Mouse (Mus musculus) lung, embryonic 16.5 days (tissue): ENCODE data around the gene Gcg. TPM values are rescaled to one million over a fixed set of nuclear protein-coding genes. Genes with fewer than 3 reads are reported as not detected.

ENCODE experiments used
- ATAC-seq: fragments of 200-750 bp; cut with Nextera tagmentation; 2 replicates; pipeline ENCODE4 v1.8.0; 2017; ENCODE audit warnings: low read depth, mild to moderate bottlenecking, moderate library complexity
- H3K27ac ChIP-seq: fragments of 300-500 bp; sonication (generic); 2 replicates; pipeline ENCODE4 v1.5.1; 2014; ENCODE audit warnings: mild to moderate bottlenecking, control low read depth, low read length
- H3K27me3 ChIP-seq: fragments of 300-500 bp; sonication (generic); 2 replicates; pipeline ENCODE4 v1.6.1; 2014; ENCODE audit warnings: low read depth, low read length, mixed read lengths; ENCODE audit not compliant: control insufficient read depth, insufficient read depth
- H3K36me3 ChIP-seq: fragments of 300-500 bp; sonication (generic); 2 replicates; pipeline ENCODE4 v1.6.1; 2014; ENCODE audit warnings: low read length; ENCODE audit not compliant: control insufficient read depth, insufficient read depth
- H3K4me1 ChIP-seq: fragments of 300-500 bp; sonication (generic); replicated peaks from 2 replicates; pipeline ENCODE4 v1.6.1; 2014; ENCODE audit warnings: low read length, mixed read lengths; ENCODE audit not compliant: control insufficient read depth, insufficient read depth
- H3K4me2 ChIP-seq: fragments of 300-500 bp; sonication (generic); 2 replicates; pipeline ENCODE4 v1.6.1; 2014; ENCODE audit warnings: low read depth, low read length, control low read depth
- H3K4me3 ChIP-seq: fragments of 300-500 bp; sonication (generic); 2 replicates; pipeline ENCODE4 v1.5.1; 2014; ENCODE audit warnings: mild to moderate bottlenecking, low read length, control low read depth
- H3K9ac ChIP-seq: fragments of 300-500 bp; sonication (generic); 2 replicates; pipeline ENCODE4 v1.6.1; 2014; ENCODE audit warnings: low read length, control low read depth
- H3K9me3 ChIP-seq: fragments of 300-500 bp; sonication (generic); 2 replicates; pipeline ENCODE4 v1.6.1; 2016; ENCODE audit warnings: low read length; ENCODE audit not compliant: control insufficient read depth
- WGBS: fragments of 180-500 bp; shearing (Covaris S2); extraction: QIAGEN DNeasy Blood & Tissue Kit; methylation state at CpG from one replicate; pipeline ENCODE4 v1.1.7; 2014; 5-methylcytosine and 5-hydroxymethylcytosine counted together
- polyA plus RNA-seq: library from polyadenylated mRNA; unstranded; fragments of >200 nt; fragmentation: Nextera tagmentation; extraction: Ambion mirVana; gene quantifications from 2 replicates; pipeline ENCODE4 v1.2.1, GENCODE M21; 2015

Gene Gcg
- polyA plus RNA-seq, 1 experiment from 2014 or later, result not detected

GRCm38 (mm10) chr2:62502516-62502915 is 19.1 kb upstream of the Gcg start:
- Histone ChIP-seq H3K4me2 (no peak overlapping the region), H3K9ac (no peak overlapping the region), H3K4me1 (no peaks in the 10 kb centered on the region), H3K27ac (no peak overlapping the region), H3K4me3 (no peak overlapping the region), H3K27me3 (no peaks in the 10 kb centered on the region), H3K9me3 (no peaks in the 10 kb centered on the region), H3K36me3 (no peaks in the 10 kb centered on the region)
- ATAC-seq, result no peak
- 68% methylated on average over 4 of the region's 4 CpGs for WGBS

DNA sequence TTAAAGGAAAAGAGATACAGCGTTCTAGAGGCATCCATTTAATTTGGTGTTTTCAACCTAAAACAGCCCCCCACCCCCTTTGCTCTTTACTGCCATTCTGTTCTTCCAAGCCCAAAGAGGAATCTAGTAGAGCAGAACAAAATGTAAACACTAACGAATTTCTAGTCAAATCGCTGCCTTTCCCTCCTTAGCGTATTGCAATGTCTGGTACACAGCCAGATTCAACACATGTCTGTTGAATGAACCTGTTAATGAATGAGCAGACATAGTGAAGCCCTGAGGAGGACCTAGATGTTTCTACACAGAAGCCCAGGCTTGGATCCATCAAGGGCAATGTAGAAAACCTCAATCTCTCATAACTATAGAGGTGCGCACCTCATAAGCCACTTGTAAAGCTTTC is 15.4 kb upstream of the Gcg start:
- no peak for ATAC-seq
- H3K9ac ChIP-seq, result no peak overlapping the region
- 73% methylated on average over 5 of the region's 5 CpGs for WGBS
- H3K27me3 ChIP-seq, result no peaks in the 10 kb centered on the region
- no peak overlapping the region for H3K4me3 ChIP-seq
- no peaks in the 10 kb centered on the region for H3K36me3 ChIP-seq
- no peaks in the 10 kb centered on the region for H3K4me1 ChIP-seq
- no peak overlapping the region for H3K4me2 ChIP-seq
- H3K27ac ChIP-seq, result no peak overlapping the region
- H3K9me3 ChIP-seq, result no peaks in the 10 kb centered on the region

- WGBS, result 91% methylated on average over 4 of the region's 4 CpGs
- H3K9ac ChIP-seq, result no peak overlapping the region
- no peaks in the 10 kb centered on the region for H3K4me1 ChIP-seq
- H3K9me3 ChIP-seq, result no peaks in the 10 kb centered on the region
- ATAC-seq, result no peak
- no peak overlapping the region for H3K4me2 ChIP-seq
- no peaks in the 10 kb centered on the region for H3K36me3 ChIP-seq
- H3K27ac ChIP-seq, result no peak overlapping the region
- no peak overlapping the region for H3K4me3 ChIP-seq
- no peaks in the 10 kb centered on the region for H3K27me3 ChIP-seq
Measured at GRCm38 (mm10) chr2:62498086-62498485, 14.6 kb upstream of the Gcg start.

- no peak overlapping the region for H3K9ac ChIP-seq
- H3K36me3 ChIP-seq, result no peaks in the 10 kb centered on the region
- H3K27ac ChIP-seq, result no peak overlapping the region
- H3K27me3 ChIP-seq, result no peaks in the 10 kb centered on the region
- 78% methylated on average over 5 of the region's 5 CpGs for WGBS
- H3K4me1 ChIP-seq, result no peaks in the 10 kb centered on the region
- H3K4me2 ChIP-seq, result no peak overlapping the region
- no peak overlapping the region for H3K4me3 ChIP-seq
- ATAC-seq, result no peak
- no peaks in the 10 kb centered on the region for H3K9me3 ChIP-seq
Measured at GRCm38 (mm10) chr2:62497333-62498002, 14.0 kb upstream of the Gcg start.

DNA sequence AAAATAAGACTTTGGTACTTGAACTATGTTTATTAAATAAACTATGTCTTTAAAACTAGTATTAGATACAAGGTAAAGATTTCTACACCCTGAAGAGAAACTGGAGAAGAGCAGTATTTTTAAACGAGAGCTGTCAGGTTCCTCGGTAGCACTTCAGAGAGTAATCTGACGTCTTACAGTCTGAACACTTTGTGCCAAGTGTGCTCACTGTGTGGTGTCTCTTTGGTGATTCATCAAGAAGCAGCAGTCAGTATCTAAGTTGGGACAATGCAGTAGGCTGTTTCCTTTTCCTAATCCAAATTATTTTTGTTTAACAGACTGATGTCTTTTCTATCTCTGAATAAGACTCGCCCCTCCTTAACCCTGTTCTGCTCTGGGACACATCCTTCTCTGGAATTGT is 12.0 kb upstream of the Gcg start:
- H3K9ac ChIP-seq, result no peak overlapping the region
- WGBS, result 52% methylated on average over 4 of the region's 4 CpGs

DNA sequence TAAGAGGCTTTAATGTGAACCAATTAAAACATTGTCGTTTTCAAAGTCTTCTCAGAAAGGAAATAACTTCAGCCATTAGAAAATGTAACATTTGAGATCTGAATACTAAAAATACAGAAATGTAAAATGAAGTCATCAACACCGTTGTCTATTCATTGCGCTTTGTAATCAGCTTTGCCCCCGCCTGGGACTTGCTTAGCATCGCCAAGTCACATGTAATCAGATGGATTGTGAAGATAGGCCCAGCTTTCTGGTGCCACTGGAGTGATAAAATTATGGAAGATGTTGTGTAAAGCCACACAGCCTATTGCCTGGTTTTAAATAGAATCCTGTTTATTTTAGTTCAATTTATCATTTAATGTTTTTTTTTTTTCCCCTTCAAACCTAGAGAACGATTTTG is 6.4 kb upstream of the Gcg start:
- H3K27ac ChIP-seq, result no peak overlapping the region
- 79% methylated on average over 6 of the region's 6 CpGs for WGBS
- no peak for ATAC-seq
- no peak overlapping the region for H3K4me3 ChIP-seq
- H3K36me3 ChIP-seq, result no peaks in the 10 kb centered on the region
- no peak overlapping the region for H3K4me2 ChIP-seq
- H3K9ac ChIP-seq, result no peak overlapping the region
- no peaks in the 10 kb centered on the region for H3K27me3 ChIP-seq
- H3K4me1 ChIP-seq, result no peaks in the 10 kb centered on the region
- H3K9me3 ChIP-seq, result no peaks in the 10 kb centered on the region

More for the DNA sequence above, 12.0 kb upstream of the Gcg start:
- H3K4me1 ChIP-seq, result no peaks in the 10 kb centered on the region
- no peak for ATAC-seq
- no peaks in the 10 kb centered on the region for H3K27me3 ChIP-seq
- H3K36me3 ChIP-seq, result no peaks in the 10 kb centered on the region
- H3K4me2 ChIP-seq, result no peak overlapping the region
- H3K27ac ChIP-seq, result no peak overlapping the region
- no peaks in the 10 kb centered on the region for H3K9me3 ChIP-seq
- H3K4me3 ChIP-seq, result no peak overlapping the region

- Histone ChIP-seq H3K4me3 (no peak overlapping the region), H3K9ac (no peak overlapping the region), H3K27me3 (no peaks in the 10 kb centered on the region), H3K9me3 (no peaks in the 10 kb centered on the region), H3K27ac (no peak overlapping the region), H3K4me1 (no peaks in the 10 kb centered on the region), H3K36me3 (no peaks in the 10 kb centered on the region), H3K4me2 (no peak overlapping the region)
- ATAC-seq, result no peak
- WGBS, result 78% methylated on average over 3 of the region's 3 CpGs
Measured at GRCm38 (mm10) chr2:62484906-62485305, 1.5 kb upstream of the Gcg start.

DNA sequence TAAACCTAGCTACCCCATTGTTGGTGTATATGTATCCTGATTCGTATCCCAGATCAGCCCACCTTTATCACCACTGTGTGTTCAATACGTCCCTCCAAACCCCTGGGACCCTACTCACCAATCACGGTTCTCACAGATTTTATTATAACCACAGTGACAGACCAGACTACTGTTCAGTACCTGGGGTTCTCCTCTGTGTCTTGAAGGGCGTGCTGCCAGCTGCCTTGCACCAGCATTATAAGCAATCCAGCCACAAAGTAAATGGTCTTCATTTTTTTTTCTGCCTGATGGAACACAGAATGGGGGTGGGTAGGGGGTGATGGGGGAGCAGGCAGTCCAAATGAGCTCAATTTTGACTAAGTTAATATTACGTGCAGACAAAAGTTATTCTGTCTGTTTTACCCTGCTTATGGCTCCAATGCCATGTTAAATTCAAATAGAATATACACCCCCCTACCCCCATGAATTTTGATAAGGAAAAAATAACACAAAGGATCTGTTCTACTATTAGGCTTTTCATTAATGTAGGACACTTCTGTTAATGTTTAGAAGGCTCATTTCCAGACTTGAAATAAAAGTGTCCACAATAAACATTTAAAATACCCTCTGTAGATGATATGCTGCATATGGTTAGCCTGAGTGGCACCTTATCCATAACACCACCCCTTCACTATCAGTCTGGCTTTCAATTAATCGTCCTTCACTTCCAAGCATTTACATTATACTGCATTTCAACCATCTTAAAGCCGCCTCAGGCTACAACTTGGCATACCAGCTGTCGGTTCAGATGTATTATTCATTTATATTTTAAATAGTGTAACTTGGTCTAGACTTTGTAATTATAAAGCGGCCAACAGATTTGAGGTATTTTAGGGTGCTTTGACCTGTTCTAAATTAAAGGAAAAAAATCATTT is 2.9 kb downstream of the Gcg start:
- Histone ChIP-seq H3K4me2 (no peak overlapping the region), H3K4me1 (no peaks in the 10 kb centered on the region), H3K27me3 (no peaks in the 10 kb centered on the region), H3K4me3 (no peak overlapping the region), H3K36me3 (no peaks in the 10 kb centered on the region), H3K9me3 (no peaks in the 10 kb centered on the region), H3K27ac (no peak overlapping the region), H3K9ac (no peak overlapping the region)
- ATAC-seq, result no peak
- WGBS, result 51% methylated on average over 9 of the region's 9 CpGs

- Histone ChIP-seq H3K9ac (no peak overlapping the region), H3K4me3 (no peak overlapping the region), H3K36me3 (no peaks in the 10 kb centered on the region), H3K9me3 (no peaks in the 10 kb centered on the region), H3K27ac (no peak overlapping the region), H3K27me3 (no peaks in the 10 kb centered on the region), H3K4me2 (no peak overlapping the region), H3K4me1 (0 out of 2 replicates have a peak, but pooled peaks cover 3% of the 10 kb centered on the region)
- WGBS, result 80% methylated on average over 9 of the region's 9 CpGs
- no peak for ATAC-seq
Measured at GRCm38 (mm10) chr2:62469551-62469950, 13.9 kb downstream of the Gcg start.
